Mouse (Mus musculus) ES-Bruce4 (cell line): Measurements from ENCODE around the gene BC051019. TPM values are rescaled to one million over a fixed set of nuclear protein-coding genes. Genes with fewer than 3 reads are reported as not detected.

Experiments
- H3K27ac ChIP-seq: 2 replicates; pipeline ENCODE4 v1.5.1; 2012; ENCODE audit warnings: low read length, inconsistent platforms; ENCODE audit not compliant: insufficient read depth
- H3K27me3 ChIP-seq: 2 replicates; pipeline ENCODE4 v1.6.1; 2012; ENCODE audit warnings: mild to moderate bottlenecking, low read length, inconsistent platforms; ENCODE audit not compliant: control insufficient read depth, poor library complexity, insufficient read depth, severe bottlenecking
- H3K36me3 ChIP-seq: 2 replicates; pipeline ENCODE4 v1.6.1; 2012; ENCODE audit warnings: inconsistent platforms, mild to moderate bottlenecking, low read length, moderate library complexity; ENCODE audit not compliant: control insufficient read depth, poor library complexity, insufficient read depth, severe bottlenecking
- H3K4me1 ChIP-seq: one replicate; pipeline ENCODE4 v1.8.1; 2011; ENCODE audit warnings: low read length; ENCODE audit not compliant: control insufficient read depth, insufficient read depth
- H3K4me3 ChIP-seq: 2 replicates; pipeline ENCODE4 v1.5.1; 2011; ENCODE audit warnings: low read depth, mild to moderate bottlenecking, low read length
- H3K9ac ChIP-seq: 2 replicates; pipeline ENCODE4 v1.6.1; 2012; ENCODE audit warnings: low read depth, mild to moderate bottlenecking, inconsistent platforms; ENCODE audit not compliant: poor library complexity, severe bottlenecking
- H3K9me3 ChIP-seq: replicated peaks from 2 replicates; pipeline ENCODE4 v1.6.1; 2012; ENCODE audit warnings: mild to moderate bottlenecking, low read length, inconsistent platforms; ENCODE audit not compliant: control insufficient read depth, poor library complexity, insufficient read depth, severe bottlenecking
- CTCF ChIP-seq: IDR thresholded peaks from one replicate; pipeline ENCODE4 v1.8.1; 2011; ENCODE audit warnings: low read depth, low read length
- EP300 ChIP-seq: IDR thresholded peaks from 2 replicates; pipeline ENCODE4 v1.6.1; 2011; ENCODE audit warnings: low read depth, low read length; ENCODE audit not compliant: insufficient read depth
- POLR2A ChIP-seq: IDR thresholded peaks from one replicate; pipeline ENCODE4 v1.8.1; 2011; ENCODE audit warnings: low read length; ENCODE audit not compliant: insufficient read depth
- polyA plus RNA-seq: library from polyadenylated mRNA; stranded (reverse); fragments of >200 nt; gene quantifications from 2 replicates; pipeline ENCODE4 v1.2.4, GENCODE M21; 2011; ENCODE audit warnings: low read depth; ENCODE audit not compliant: missing spikeins, insufficient read depth, insufficient read length

BC051019 gene
- not detected in 2 replicates for polyA plus RNA-seq

- TF ChIP-seq EP300 (no peak), CTCF (no peak), POLR2A (no peak)
- Histone ChIP-seq H3K9me3 (0 out of 2 replicates have a peak, but pooled peaks cover 3% of the 10 kb centered on the region), H3K9ac (no peak within 1 kb of the TSS), H3K27ac (no peak within 1 kb of the TSS), H3K27me3 (no peaks in the 10 kb centered on the region), H3K4me3 (no peak within 1 kb of the TSS), H3K4me1 (no peaks in the 10 kb centered on the region), H3K36me3 (no peaks in the 10 kb centered on the region)
These were observed at the start of gene BC051019 for GRCm38 (mm10) chr7:109723697-109724096. Gene BC051019 (minus strand): TSS chr7:109723850.

GRCm38 (mm10) chr7:109772251-109772650 is 48.6 kb upstream of the BC051019 start:
- no peaks in the 10 kb centered on the region for H3K9me3 ChIP-seq
- H3K9ac ChIP-seq, result no peak overlapping the region
- H3K4me3 ChIP-seq, result no peak overlapping the region
- TF ChIP-seq POLR2A, result no peak
- no peak for TF ChIP-seq CTCF
- no peak for TF ChIP-seq EP300
- H3K27me3 ChIP-seq, result no peaks in the 10 kb centered on the region
- no peaks in the 10 kb centered on the region for H3K36me3 ChIP-seq
- no peaks in the 10 kb centered on the region for H3K4me1 ChIP-seq
- no peak overlapping the region for H3K27ac ChIP-seq

- Histone ChIP-seq H3K27ac (no peak overlapping the region), H3K36me3 (no peaks in the 10 kb centered on the region), H3K4me3 (no peak overlapping the region), H3K27me3 (no peaks in the 10 kb centered on the region), H3K4me1 (no peaks in the 10 kb centered on the region), H3K9me3 (no peaks in the 10 kb centered on the region), H3K9ac (no peak overlapping the region)
- TF ChIP-seq EP300 (no peak), CTCF (no peak), POLR2A (no peak)
These were observed 45.2 kb upstream of the BC051019 start for GRCm38 (mm10) chr7:109768699-109769383.

- no peak for TF ChIP-seq CTCF
- no peak for TF ChIP-seq EP300
- no peak for TF ChIP-seq POLR2A
- H3K27ac ChIP-seq, result no peak overlapping the region
- no peaks in the 10 kb centered on the region for H3K9me3 ChIP-seq
- H3K27me3 ChIP-seq, result no peaks in the 10 kb centered on the region
- H3K4me3 ChIP-seq, result no peak overlapping the region
- H3K4me1 ChIP-seq, result no peaks in the 10 kb centered on the region
- H3K36me3 ChIP-seq, result no peaks in the 10 kb centered on the region
- no peak overlapping the region for H3K9ac ChIP-seq
These were observed 44.1 kb upstream of the BC051019 start for GRCm38 (mm10) chr7:109767575-109768350.

- TF ChIP-seq EP300, result no peak
- no peak for TF ChIP-seq POLR2A
- no peak for TF ChIP-seq CTCF
- Histone ChIP-seq H3K27me3 (no peaks in the 10 kb centered on the region), H3K9ac (no peak overlapping the region), H3K36me3 (no peaks in the 10 kb centered on the region), H3K4me3 (no peak overlapping the region), H3K4me1 (no peaks in the 10 kb centered on the region), H3K27ac (no peak overlapping the region), H3K9me3 (no peaks in the 10 kb centered on the region)
These were observed 40.4 kb upstream of the BC051019 start for GRCm38 (mm10) chr7:109764009-109764408.

- Histone ChIP-seq H3K27me3 (no peaks in the 10 kb centered on the region), H3K4me1 (no peaks in the 10 kb centered on the region), H3K27ac (no peak overlapping the region), H3K36me3 (no peaks in the 10 kb centered on the region), H3K4me3 (no peak overlapping the region), H3K9ac (no peak overlapping the region), H3K9me3 (no peaks in the 10 kb centered on the region)
- TF ChIP-seq CTCF (no peak), EP300 (no peak), POLR2A (no peak)
These were observed 32.6 kb upstream of the BC051019 start for GRCm38 (mm10) chr7:109756291-109756690.
